Mouse (Mus musculus) gastrocnemius, adult 8-10 months (tissue): ENCODE data around the gene Akr1b8. TPM values are rescaled to one million over a fixed set of nuclear protein-coding genes. Genes with fewer than 3 reads are reported as not detected.
"Not testable (repeated sequence)": the region's sequence is repeated elsewhere in the genome, so short reads cannot be mapped to it uniquely, and the experiment has no call there.

Source experiments
- DNase-seq, 2 experiments: peaks; one replicate each; pipeline ENCODE4 v3.0.0; 2022; ENCODE audit warnings: low spot score in 2 of 2
- total RNA-seq, 4 experiments: library from RNA; stranded (reverse); gene quantifications; 2 replicates each; pipeline ENCODE4 v1.2.4; 2022

Akr1b8 gene
- total RNA-seq, 4 experiments from 2014 or later = 1.3 to 2.4 (median 1.6) TPM

GRCm38 (mm10) chr6:34346096-34346898 is 7.6 kb upstream of the Akr1b8 start:
- DNase-seq = peak; percentile 34 to 44

DNA sequence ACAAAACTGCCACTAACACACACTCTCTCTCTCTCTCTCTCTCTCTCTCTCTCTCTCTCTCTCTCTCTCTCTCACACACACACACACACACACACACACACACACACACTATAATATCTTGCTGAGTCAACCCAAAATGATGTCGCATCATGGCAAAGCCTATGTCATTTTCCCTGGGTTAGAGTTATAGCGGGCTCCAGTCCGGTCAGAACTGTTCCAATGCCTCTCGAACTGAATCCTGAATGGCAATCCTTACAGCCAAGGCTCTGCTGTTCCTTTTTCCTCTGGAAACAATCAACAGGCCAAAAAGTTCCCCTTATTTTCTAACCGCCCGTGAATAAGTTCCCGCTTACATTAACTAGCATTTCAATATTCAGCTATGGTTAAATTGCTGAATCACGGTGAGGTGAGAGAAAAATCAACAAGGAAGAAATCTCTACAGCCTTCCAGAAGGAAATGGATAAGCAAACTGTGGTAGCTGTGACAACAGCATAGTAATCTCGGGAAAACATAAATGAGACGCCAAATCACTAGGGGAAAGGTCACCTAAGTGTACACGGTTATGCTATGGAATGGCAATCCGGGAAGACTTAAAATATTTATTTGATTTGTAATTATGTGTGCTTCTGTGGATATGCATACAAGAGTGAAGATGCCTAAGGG is 3.8 kb upstream of the Akr1b8 start:
- no peak for DNase-seq

DNA sequence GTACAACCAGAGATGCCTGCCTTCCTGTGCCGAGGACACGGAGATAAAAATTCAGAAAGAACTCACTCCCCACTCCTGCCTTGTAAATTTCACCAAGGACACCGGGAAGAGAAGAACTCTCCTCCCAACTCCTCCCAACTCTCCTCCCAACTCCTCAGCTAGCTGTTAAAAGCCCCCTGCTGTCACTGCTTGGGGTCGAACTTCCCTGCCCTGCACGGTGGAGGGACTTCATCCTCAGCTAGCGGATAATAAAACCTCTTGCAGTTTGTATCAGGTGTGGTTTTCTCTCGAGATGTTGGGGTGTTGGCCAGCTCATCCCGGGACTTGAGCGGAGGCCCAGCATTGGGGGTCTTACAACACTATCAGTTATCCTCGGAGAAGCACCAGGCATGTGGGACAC is 2.4 kb upstream of the Akr1b8 start:
- DNase-seq = not testable (repeated sequence)

DNA sequence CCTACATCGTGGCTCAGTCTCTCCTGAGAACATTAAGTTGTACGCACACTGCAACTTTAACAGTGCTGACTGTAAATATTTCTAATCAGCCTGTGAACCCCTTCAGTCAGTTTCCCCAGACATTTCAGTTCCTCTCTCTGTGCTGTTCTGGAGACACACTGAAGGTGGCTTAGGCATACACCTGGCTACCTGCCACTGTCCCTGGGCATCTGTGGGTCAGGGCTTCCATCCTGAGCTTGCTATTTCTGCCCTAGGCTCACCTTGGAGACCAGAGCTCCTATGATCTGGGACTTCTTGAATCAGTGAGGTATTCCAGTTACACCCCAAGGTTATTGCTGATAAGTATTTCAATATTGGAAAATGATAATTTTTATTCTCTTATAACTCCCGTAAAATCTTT is 1.5 kb upstream of the Akr1b8 start:
- no peak for DNase-seq

DNA sequence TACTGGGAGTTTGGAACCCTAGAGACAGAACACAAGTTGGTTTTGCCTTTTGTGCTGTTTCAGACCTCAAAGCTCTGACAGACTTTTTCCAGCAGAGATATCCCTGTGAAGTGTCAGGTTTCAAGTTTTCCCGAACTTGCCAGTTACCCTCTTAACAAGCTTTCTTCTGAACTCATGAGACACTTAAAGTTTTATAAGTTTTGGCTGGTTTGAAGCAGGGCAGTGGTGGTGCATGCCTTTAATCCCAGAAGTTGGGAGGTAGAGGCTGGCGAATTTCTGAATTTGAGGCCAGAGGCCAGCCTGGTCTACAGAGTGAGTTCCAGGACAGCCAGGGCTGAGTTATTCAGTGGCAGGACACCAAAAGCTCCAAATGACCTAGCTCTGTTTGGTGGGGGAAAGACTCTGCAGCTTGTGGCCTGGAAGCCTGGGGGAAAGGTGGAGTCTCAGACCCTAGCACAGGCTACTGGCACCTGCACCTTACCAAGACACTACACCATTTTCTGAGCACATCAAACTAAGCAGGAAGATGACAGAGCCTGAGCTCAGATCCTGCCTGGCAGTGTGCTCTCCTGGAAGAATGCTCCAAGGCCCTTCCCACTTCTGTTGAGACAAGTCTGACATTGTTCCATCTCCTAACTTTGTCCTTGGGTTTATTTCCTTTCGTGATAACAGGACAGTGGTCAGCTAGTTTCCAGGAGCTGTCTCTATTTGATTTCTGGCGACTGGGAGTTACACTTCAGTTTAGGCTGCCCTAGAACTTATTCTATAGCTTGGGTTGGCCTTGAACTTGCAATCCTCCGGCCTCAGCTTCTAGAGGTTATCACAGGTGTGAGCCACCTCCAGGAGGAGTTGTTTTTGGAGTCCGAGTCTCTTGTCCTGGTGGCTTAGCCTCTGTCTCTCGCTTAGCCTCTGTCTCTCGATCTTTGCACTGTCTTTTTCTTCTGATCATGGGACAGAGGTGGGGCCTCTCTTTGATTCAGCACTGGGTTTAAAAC is 732 bp downstream of the Akr1b8 start:
- no peak for DNase-seq

GRCm38 (mm10) chr6:34355349-34355747 is 1.4 kb downstream of the Akr1b8 start:
- DNase-seq = no peak

- no peak for DNase-seq
These were observed 1.9 kb downstream of the Akr1b8 start for GRCm38 (mm10) chr6:34355841-34356240.

GRCm38 (mm10) chr6:34364217-34365136 is 10.6 kb downstream of the Akr1b8 start:
- DNase-seq = no peak

DNA sequence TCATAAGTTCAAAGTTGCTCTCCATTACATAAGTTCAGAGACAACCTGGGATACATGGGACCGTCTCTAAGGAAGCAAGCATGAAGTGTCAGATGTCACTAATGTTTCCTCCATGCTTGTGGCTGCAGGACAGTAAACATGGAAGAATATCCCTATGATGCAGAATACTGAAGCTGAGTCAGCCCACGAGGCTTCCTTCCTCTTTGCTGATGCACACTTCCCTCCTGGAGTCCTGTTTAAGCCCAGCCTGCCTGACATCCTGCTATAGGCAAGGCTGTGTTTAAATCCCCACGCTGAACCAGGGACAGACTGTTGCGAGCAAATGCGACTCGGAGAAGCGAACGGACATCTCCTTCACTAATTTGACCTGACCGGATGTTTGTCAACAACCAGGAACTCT is 14.1 kb downstream of the Akr1b8 start:
- no peak for DNase-seq

- DNase-seq = no peak
These were observed 16.2 kb downstream of the Akr1b8 start for GRCm38 (mm10) chr6:34370081-34370480.

GRCm38 (mm10) chr6:34371700-34372351 is 17.9 kb downstream of the Akr1b8 start:
- DNase-seq = peak; percentile 58 to 61

DNA sequence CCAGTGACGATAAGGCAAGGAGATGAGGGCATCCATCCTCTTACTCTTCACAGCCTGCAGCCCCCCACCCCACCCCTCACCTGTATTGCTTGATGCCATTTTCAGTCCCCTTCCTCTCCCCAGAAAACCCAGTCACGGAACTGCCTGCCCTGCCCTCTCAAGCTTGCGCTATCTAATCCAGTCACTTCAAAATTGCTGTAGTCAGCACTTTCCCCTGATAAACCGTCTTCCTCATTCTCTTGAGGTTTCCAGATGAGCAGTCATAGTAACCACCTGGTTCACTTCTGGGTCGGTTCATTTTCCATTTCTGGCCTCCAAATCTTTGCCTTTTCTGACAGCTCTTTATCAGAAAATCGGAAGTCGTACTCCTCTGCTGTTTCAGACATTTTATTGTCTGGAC is 19.9 kb downstream of the Akr1b8 start:
- DNase-seq = no peak

GRCm38 (mm10) chr6:34375888-34376287 is 22.0 kb downstream of the Akr1b8 start:
- not testable (repeated sequence) for DNase-seq

DNA sequence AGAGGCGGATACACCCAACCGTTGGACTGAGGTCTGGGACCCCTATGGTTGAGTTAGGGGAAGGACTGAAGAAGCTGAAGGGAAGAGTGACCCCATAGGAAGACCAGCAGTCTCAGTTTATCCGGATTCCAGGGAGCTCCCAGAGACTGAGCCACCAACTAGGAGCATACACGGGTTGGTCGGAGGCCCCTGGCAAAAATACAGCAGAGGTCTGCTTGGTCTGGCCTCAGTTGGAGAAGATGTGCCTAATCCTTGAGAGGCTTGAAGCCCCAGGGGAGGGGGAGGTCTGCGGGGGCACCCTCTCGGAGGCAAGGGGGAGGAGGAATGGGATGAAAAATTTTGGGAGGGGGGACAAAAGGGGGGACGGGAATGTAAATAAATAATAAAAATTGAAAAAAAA is 29.5 kb downstream of the Akr1b8 start:
- DNase-seq = no peak

GRCm38 (mm10) chr6:34384110-34384661 is 30.3 kb downstream of the Akr1b8 start, which contains the start of gene Akr1b10:
Akr1b10 (plus strand) TSS chr6:34384218.
- DNase-seq = peak; percentile 74 to 83

- peak in 1 of 2 experiments; percentile 44 for DNase-seq
These were observed 30.9 kb downstream of the Akr1b8 start for GRCm38 (mm10) chr6:34384701-34385370.

DNA sequence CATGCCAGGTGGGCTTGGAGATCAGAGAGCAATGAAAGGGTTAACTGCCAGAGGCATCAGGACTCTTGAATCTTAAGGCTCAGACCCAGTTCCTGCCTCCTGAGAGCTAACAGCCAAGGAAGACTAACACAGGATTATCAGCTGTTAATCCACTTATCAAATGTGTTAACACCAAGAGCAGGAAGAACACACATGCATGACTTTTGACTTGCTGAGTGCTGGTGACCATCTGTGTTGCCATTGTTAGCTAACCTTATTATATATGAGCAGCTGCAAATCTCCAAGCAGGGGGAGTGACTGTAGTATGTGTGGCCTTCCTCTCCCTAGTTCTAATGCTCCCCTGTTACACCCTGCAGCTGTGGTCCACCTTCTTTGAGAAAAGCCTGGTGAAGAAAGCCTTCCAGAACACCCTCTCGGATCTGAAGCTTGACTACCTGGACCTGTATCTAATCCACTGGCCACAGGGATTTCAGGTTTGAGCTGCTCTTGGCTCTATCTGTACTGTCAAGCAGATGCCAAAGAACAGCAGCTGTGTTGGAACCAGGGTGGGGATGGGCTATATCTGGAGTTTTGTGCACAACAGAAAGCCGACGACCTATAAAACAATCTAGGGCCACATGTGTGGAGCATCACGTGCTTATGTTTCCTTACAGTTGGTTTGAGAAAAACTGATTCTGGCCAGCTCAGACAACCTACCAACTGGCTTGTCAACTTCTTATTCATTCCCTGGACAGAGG is 34.7 kb downstream of the Akr1b8 start:
- DNase-seq = no peak

DNA sequence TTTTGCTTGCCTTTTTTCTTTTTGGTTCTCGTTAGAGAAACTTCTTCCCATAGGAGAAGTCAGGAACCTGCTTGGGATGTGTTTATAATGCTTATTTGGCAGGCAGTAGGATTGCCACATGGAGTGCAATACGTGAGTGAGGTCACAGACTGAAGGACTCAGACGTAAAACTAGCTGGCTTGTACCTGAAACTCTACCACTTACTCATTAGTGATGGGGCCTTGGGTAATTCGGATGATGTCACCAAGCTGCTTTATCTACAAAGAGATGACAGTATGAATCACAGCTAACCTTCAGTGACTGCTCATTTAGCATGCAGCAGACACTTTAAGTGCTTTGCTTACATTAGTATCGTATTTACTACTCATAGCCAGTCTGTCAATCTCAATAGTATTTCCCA is 42.0 kb downstream of the Akr1b8 start:
- DNase-seq = no peak
